Mouse (Mus musculus): ENCODE results near the gene Dclk2.

Gene Dclk2

DNA sequence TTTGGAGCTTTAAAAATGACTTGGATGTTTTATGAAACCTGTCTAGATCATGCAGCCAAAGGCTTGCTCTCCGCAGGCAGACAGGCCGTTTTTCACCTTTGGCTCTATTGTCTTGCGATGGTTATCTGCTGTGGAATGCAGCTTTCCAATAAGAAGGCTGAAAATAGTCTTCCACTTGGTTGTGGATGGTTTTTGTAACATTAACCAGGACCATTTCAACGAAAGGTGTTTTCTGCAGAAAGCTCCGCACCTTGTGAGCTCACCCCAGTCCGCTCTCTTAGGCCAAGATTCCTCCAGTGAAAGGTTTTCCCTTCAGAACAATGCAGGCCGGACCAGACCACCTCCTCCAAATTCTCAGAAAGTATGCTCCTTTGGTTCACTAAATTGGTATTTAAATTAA lies 160.2 kb downstream of the Dclk2 start:
- in situ Hi-C loops (cut with MboI, MseI): no loop called here

DNA sequence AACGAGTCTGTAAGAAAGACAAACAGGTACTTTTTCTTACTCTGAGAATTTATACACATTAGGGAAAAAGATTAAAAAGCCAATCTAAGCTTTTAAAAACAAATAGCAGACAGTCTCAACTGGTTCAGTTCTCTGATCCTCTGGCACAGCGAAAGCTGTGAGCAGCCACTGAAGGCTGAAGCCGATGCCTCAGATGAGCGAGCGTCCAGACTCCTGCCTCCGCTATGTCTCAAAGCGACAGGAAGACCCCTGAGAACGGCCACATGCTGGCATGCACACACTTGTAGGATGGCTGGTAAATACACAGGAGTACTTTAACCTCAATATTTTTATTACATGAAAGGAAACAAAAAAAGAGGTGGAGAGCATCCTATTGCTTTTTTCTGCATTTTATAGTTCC lies 160.8 kb downstream of the Dclk2 start:
- in situ Hi-C loops (cut with MboI, MseI): no loop called here

- in situ Hi-C loops (cut with MboI, MseI): no loop called here
Observed at GRCm38 (mm10) chr3:86759383-86759782, 161.3 kb downstream of the Dclk2 start.

DNA sequence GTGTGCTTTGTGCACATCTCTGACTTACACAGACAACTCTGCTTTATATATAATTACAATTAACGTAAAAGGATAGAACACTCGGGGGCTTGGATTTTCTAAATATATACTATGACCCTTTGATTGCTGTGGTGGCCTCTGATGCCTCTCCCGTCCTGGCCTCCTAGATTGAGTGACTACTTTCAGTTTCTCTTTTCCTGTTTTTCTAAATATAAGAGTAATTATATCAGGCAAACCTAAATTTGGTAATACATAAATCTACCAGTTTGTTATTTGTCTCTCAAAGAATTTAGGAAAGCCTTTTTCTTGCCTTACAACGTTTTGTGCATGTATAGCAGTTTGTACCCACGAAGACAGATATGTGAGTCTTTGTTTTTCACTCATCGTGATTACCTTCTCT lies 161.9 kb downstream of the Dclk2 start:
- in situ Hi-C loops (cut with MboI, MseI): no loop called here

- in situ Hi-C loops (cut with MboI, MseI): no loop called here
Observed at GRCm38 (mm10) chr3:86756548-86756947, 164.1 kb downstream of the Dclk2 start.

GRCm38 (mm10) chr3:86754595-86755557 lies 165.8 kb downstream of the Dclk2 start:
- in situ Hi-C loops (cut with MboI, MseI): no loop called here

GRCm38 (mm10) chr3:86754178-86754577 lies 166.5 kb downstream of the Dclk2 start:
- in situ Hi-C loops (cut with MboI, MseI): no loop called here

DNA sequence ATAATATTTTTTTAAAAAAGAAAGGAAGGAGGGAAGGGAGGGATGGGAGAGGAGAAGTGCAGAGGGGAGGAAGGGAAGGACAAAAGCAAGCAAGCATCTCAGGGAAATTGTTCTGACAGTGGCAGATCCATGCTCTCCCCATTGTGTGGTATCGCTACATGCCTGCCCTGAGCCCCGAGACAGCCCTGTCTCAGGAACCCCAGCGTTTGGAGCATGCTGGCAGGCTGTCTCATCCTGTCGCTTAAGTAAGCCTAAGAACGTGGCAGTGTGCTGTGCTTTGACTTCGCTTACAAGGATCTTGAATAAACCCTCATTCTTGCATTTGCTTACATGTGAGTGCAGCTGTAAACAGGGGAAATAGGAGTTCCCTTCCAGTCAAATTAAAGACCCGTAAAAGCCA lies 170.0 kb downstream of the Dclk2 start:
- in situ Hi-C loops (cut with MboI, MseI): no loop called here

DNA sequence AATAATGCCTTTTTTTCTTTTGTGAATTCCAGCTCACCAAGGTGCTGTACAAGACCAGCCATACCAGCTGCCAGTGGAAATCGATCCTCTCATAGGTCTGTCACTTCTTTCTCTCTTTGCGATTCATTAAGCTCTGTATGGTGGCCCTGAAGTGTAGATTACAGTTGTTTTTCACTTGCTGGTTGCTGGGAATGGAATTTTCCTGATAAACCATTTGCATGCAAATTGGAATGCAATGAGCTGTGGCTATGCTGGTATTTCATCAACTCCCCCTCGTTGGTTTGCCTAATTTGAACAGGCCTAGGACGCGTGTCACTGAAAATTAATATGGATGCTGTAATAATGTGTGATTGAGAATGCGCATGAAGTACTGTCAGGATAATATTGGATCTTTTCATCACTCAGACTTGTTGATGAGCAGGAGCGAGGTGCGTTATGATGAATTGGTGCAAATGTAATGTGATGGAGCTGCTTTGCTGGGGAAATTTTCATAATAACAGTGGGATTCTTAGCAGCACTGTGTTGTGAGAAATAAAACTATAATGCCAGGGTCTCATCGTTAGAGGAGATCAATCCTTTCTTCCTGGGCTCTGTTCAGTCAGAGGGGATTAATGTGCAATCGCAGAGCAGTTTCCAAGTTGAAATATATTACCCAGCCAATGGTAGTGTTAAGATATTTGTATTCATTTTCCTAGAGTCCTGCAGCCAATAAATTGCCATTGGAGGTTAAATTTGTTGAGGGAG lies 174.7 kb downstream of the Dclk2 start:
- in situ Hi-C loops (cut with MboI, MseI): no loop called here

DNA sequence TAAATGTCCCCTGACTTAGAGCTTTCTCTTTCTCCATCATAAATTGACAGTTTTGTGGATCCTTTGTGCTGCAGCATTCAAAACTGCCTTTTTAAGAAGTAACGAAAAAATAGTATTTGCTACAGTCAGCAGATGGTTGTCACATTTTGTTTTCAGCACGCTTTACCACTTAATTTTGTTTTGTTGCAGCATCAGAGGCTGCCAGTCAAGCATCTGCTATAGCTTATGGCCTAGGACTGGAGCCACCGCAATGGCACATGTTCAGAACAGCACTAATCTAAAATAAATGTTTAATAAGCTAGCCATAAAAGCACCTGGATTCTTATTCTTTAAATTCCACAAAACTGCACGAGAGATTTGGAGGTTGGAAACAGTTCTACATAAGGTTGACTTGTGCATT lies 175.3 kb downstream of the Dclk2 start:
- in situ Hi-C loops (cut with MboI, MseI): no loop called here

GRCm38 (mm10) chr3:86739745-86740144 lies 180.9 kb downstream of the Dclk2 start:
- in situ Hi-C loops (cut with MboI, MseI): no loop called here

GRCm38 (mm10) chr3:86738831-86739230 lies 181.8 kb downstream of the Dclk2 start:
- in situ Hi-C loops (cut with MboI, MseI): no loop called here
